ENCODE assay signal across 20 mouse cellular contexts in the genomic region with DNA sequence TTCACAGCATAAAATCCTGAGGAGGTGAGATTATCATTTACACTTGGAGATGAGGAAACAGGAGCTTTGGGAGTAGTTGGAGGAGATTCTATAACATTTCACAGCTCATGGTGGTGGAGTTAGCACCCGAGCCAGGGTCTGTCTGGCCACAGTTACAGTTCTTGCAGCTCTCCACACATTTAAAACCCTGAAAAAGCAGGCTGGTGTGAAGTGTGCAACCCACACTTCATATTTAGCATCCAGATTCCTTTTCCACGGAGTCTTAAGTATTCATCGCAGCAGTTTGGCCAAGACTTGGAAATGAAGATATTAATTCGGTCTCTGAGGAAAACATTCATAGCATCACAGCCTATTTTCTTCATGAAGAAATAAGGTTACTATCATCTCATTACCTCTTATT.
DNase-seq lines count a peak whose midpoint lies in the region; ATAC-seq and TF ChIP-seq lines count a peak whose summit lies in the region.
"Had no signal": no experiment of that assay in that cellular context is flagged by ENCODE, and none has a peak within 500 bp of the region (broad histone marks: within the 10 kb centered on the region; RNA-seq: fewer than 3 reads in every experiment).

No protein-coding gene starts in this region.

- 0 out of 2 replicates have a peak, but pooled peaks cover 3% of the 10 kb centered on the region for H3K4me1 ChIP-seq in forebrain, embryonic 16.5 days (replicated peaks; ENCODE audit: control insufficient read depth, insufficient read depth, low read length)
- H3K4me1 ChIP-seq in forebrain, embryonic 15.5 days, result no peaks in the 10 kb centered on the region
- H3K4me1 ChIP-seq: embryonic facial prominence, embryonic 12.5 days; forebrain, embryonic 12.5 days; heart, embryonic 13.5 days; hindbrain, embryonic 15.5 days had no signal

- no peak overlapping the region for H3K4me3 ChIP-seq in forebrain, embryonic 16.5 days (replicated peaks; ENCODE audit: low read length)
- H3K4me3 ChIP-seq in forebrain, embryonic 15.5 days, result no peak overlapping the region
- H3K4me3 ChIP-seq: embryonic facial prominence, embryonic 12.5 days; forebrain, embryonic 12.5 days; heart, embryonic 13.5 days; hindbrain, embryonic 15.5 days had no signal

- no peak for TF ChIP-seq CTCF in brain, embryonic 14.5 days (IDR thresholded peaks at IDR 0.05; ENCODE audit: borderline replicate concordance, extremely low read depth, insufficient read depth, insufficient read length)

- 76% methylated on average over 4 of the region's 4 CpGs for WGBS in forebrain, embryonic 16.5 days
- WGBS in forebrain, embryonic 15.5 days, result 85% methylated on average over 4 of the region's 4 CpGs

- peak; percentile 19 to 42 for DNase-seq in frontal cortex, postnatal 36 days (ENCODE audit: low spot score in 2 of 2)
- DNase-seq in frontal cortex, postnatal 25 days (ENCODE audit: low spot score in 2 of 2), result no peak
- peak; percentile 40 to 55 for DNase-seq in right cerebral cortex, postnatal 10 days (ENCODE audit: low spot score in 2 of 2)
- no peak for DNase-seq in right cerebral cortex, adult 18-20 months
- DNase-seq in brain, embryonic 14.5 days (ENCODE audit: low read depth), result peak; percentile 41
- no peak for DNase-seq in adrenal gland, adult 2 months
- DNase-seq: adrenal gland, postnatal 14 days; cerebellum, adult 11 months; cerebellum, adult 8-10 months; cerebellum, postnatal 14 days; gastrocnemius, postnatal 36 days; heart, adult 11 months; heart, postnatal 36 days had no signal

- no peaks in the 10 kb centered on the region for H3K9me3 ChIP-seq in forebrain, embryonic 16.5 days (ENCODE audit: control insufficient read depth, low read length)
- H3K9me3 ChIP-seq in forebrain, embryonic 15.5 days, result no peaks in the 10 kb centered on the region
- H3K9me3 ChIP-seq: embryonic facial prominence, embryonic 12.5 days; forebrain, embryonic 12.5 days; heart, embryonic 13.5 days; hindbrain, embryonic 15.5 days had no signal

- H3K27me3 ChIP-seq in forebrain, embryonic 16.5 days (replicated peaks; ENCODE audit: control insufficient read depth, insufficient read depth, low read length), result no peaks in the 10 kb centered on the region
- no peaks in the 10 kb centered on the region for H3K27me3 ChIP-seq in forebrain, embryonic 15.5 days
- H3K27me3 ChIP-seq: embryonic facial prominence, embryonic 12.5 days; forebrain, embryonic 12.5 days; heart, embryonic 13.5 days; hindbrain, embryonic 15.5 days had no signal

- H3K27ac ChIP-seq in forebrain, embryonic 16.5 days (ENCODE audit: low read length), result no peak overlapping the region
- no peak overlapping the region for H3K27ac ChIP-seq in forebrain, embryonic 15.5 days (replicated peaks)
- H3K27ac ChIP-seq: embryonic facial prominence, embryonic 12.5 days; forebrain, embryonic 12.5 days; heart, embryonic 13.5 days; hindbrain, embryonic 15.5 days had no signal

- ATAC-seq in forebrain, embryonic 16.5 days, result peak; percentile 54; the same call in 1 of the 2 replicates
- ATAC-seq in forebrain, embryonic 15.5 days (replicated peaks), result no peak; the same call in 1 of the 2 replicates
- ATAC-seq: intestine, embryonic 16.5 days had no signal

- H3K9ac ChIP-seq in forebrain, embryonic 16.5 days (replicated peaks; ENCODE audit: low read depth, low read length), result no peak overlapping the region
- no peak overlapping the region for H3K9ac ChIP-seq in forebrain, embryonic 15.5 days (replicated peaks)
- H3K9ac ChIP-seq: embryonic facial prominence, embryonic 12.5 days; forebrain, embryonic 12.5 days; heart, embryonic 13.5 days; hindbrain, embryonic 15.5 days had no signal

- H3K4me2 ChIP-seq in forebrain, embryonic 16.5 days (ENCODE audit: low read length), result no peak overlapping the region
- H3K4me2 ChIP-seq in forebrain, embryonic 15.5 days (replicated peaks), result no peak overlapping the region
- H3K4me2 ChIP-seq: embryonic facial prominence, embryonic 12.5 days; forebrain, embryonic 12.5 days; heart, embryonic 13.5 days; hindbrain, embryonic 15.5 days had no signal

- no peaks in the 10 kb centered on the region for H3K36me3 ChIP-seq in forebrain, embryonic 16.5 days (ENCODE audit: control insufficient read depth, insufficient read depth)
- H3K36me3 ChIP-seq in forebrain, embryonic 15.5 days, result no peaks in the 10 kb centered on the region
- H3K36me3 ChIP-seq: embryonic facial prominence, embryonic 12.5 days; forebrain, embryonic 12.5 days; heart, embryonic 13.5 days; hindbrain, embryonic 15.5 days had no signal

- TF ChIP-seq POLR2A in brain, embryonic 14.5 days (IDR thresholded peaks at IDR 0.05; ENCODE audit: borderline replicate concordance, extremely low read depth, insufficient read depth, insufficient read length, poor library complexity, severe bottlenecking), result no peak

Comparison
In these comparisons a context has a peak if more than half of its experiments do, and no peak if none do; other contexts are left out.
1. DNase-seq: peak in frontal cortex, postnatal 36 days (2 of 2), right cerebral cortex, postnatal 10 days (2 of 2) and brain, embryonic 14.5 days (single experiment); none in frontal cortex, postnatal 25 days (0 of 2), right cerebral cortex, adult 18-20 months (single experiment) and adrenal gland, adult 2 months (single experiment).